Mouse (Mus musculus) stomach, embryonic 14.5 days (tissue): ENCODE results near the gene Sec62. TPM values are rescaled to one million over a fixed set of nuclear protein-coding genes. Genes with fewer than 3 reads are reported as not detected.

ENCODE experiments used
- ATAC-seq: fragments of 200-750 bp; cut with Nextera tagmentation; 2 replicates; pipeline ENCODE4 v1.8.0; 2017; ENCODE audit warnings: low read depth, moderate TSS enrichment; ENCODE audit not compliant: insufficient number of reproducible peaks, insufficient read depth, low FRiP score
- H3K27ac ChIP-seq: fragments of 300-500 bp; sonication (generic); 2 replicates; pipeline ENCODE4 v1.5.1; 2014; ENCODE audit warnings: mild to moderate bottlenecking, low read length, moderate library complexity, mixed read lengths
- H3K27me3 ChIP-seq: fragments of 300-500 bp; sonication (generic); 2 replicates; pipeline ENCODE4 v1.6.1; 2014; ENCODE audit warnings: low read length, control low read depth, mixed read lengths; ENCODE audit not compliant: control insufficient read depth, insufficient read depth
- H3K36me3 ChIP-seq: fragments of 300-500 bp; sonication (generic); 2 replicates; pipeline ENCODE4 v1.6.1; 2014; ENCODE audit warnings: mild to moderate bottlenecking, control low read depth, low read length, moderate library complexity, mixed read lengths; ENCODE audit not compliant: control insufficient read depth, insufficient read depth
- H3K4me1 ChIP-seq: fragments of 300-500 bp; sonication (generic); 2 replicates; pipeline ENCODE4 v1.6.1; 2014; ENCODE audit warnings: low read length, control low read depth, mixed read lengths; ENCODE audit not compliant: control insufficient read depth, insufficient read depth
- H3K4me2 ChIP-seq: fragments of 300-500 bp; sonication (generic); replicated peaks from 2 replicates; pipeline ENCODE4 v1.6.1; 2014; ENCODE audit warnings: low read depth, low read length, control low read depth
- H3K4me3 ChIP-seq: fragments of 300-500 bp; sonication (generic); 2 replicates; pipeline ENCODE4 v1.5.1; 2014; ENCODE audit warnings: low read depth, low read length, control low read depth
- H3K9ac ChIP-seq: fragments of 300-500 bp; sonication (generic); replicated peaks from 2 replicates; pipeline ENCODE4 v1.6.1; 2014; ENCODE audit warnings: low read depth, mild to moderate bottlenecking, control low read depth, low read length, moderate library complexity, mixed read lengths
- H3K9me3 ChIP-seq: fragments of 300-500 bp; sonication (generic); 2 replicates; pipeline ENCODE4 v1.6.1; 2016; ENCODE audit warnings: low read depth, low read length, control low read depth; ENCODE audit not compliant: control insufficient read depth
- WGBS: fragments of 180-500 bp; shearing (Covaris S2); extraction: QIAGEN DNeasy Blood & Tissue Kit; methylation state at CpG from one replicate; pipeline ENCODE4 v1.1.7; 2014; 5-methylcytosine and 5-hydroxymethylcytosine counted together
- polyA plus RNA-seq: library from polyadenylated mRNA; unstranded; fragments of >200 nt; fragmentation: Nextera tagmentation; extraction: Ambion mirVana; gene quantifications from 2 replicates; pipeline ENCODE4 v1.2.1, GENCODE M21; 2014

Sec62 gene
- polyA plus RNA-seq, 1 experiment from 2014 or later, result 101 TPM

DNA sequence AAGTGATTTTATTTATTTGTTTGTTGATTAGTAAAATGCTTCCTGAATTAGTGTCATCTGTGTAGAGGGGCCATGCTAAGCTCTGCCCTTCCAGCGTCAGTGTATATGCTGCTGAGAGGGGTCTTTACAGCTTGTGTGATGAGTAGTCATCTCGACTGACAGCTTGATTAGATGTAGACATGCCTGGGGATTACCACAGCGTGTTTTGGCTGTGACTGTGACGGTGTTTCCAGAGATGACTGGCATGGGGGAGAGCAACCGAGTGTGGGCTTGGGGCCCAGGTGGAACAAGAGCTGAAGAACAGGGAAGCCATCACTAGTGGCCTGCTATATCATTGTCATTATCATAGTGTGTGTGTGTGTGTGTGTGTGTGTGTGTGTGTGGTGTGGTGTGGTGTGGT is 76.0 kb downstream of the Sec62 start:
- Histone ChIP-seq H3K4me3 (no peak overlapping the region), H3K9me3 (no peaks in the 10 kb centered on the region), H3K9ac (no peak overlapping the region), H3K4me1 (no peaks in the 10 kb centered on the region), H3K27me3 (no peaks in the 10 kb centered on the region), H3K36me3 (no peaks in the 10 kb centered on the region), H3K4me2 (no peak overlapping the region), H3K27ac (no peak overlapping the region)
- ATAC-seq, result no peak
- WGBS, result 58% methylated on average over 5 of the region's 5 CpGs

DNA sequence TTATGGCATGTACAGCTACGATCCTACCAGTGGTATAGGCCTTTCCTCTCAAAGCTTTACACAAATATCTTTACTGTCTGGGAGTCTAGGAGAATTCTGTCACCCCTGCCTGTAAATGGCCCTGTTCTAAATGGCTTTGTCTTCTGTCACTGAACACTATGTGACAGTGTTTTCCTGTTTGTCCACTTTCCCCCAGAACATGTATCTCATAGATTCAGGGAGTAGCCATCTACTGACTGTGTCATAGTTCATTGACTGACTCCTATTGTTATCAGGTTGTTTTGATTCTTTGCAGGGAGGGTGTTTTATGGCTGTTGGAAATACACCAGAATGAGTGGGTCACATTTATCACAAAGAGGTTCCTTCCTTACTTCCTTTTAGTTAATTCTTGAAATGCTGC is 77.3 kb downstream of the Sec62 start:
- H3K9ac ChIP-seq, result no peak overlapping the region
- no peak overlapping the region for H3K4me3 ChIP-seq
- H3K27me3 ChIP-seq, result no peaks in the 10 kb centered on the region
- no peaks in the 10 kb centered on the region for H3K4me1 ChIP-seq
- H3K4me2 ChIP-seq, result no peak overlapping the region
- 68% methylated on average over 1 of the region's 1 CpGs for WGBS
- H3K9me3 ChIP-seq, result no peaks in the 10 kb centered on the region
- no peak for ATAC-seq
- H3K27ac ChIP-seq, result no peak overlapping the region
- no peaks in the 10 kb centered on the region for H3K36me3 ChIP-seq

Other genes with a start within 250 kb of the Sec62 start
- 85.8 and 101 TPM in 2 replicates for gene Mecom, start 244.9 kb upstream of the Sec62 start, polyA plus RNA-seq
- gene Actrt3, start 192.9 kb upstream of the Sec62 start, polyA plus RNA-seq, result not detected in 2 replicates
- gene Mynn, start 190.8 kb upstream of the Sec62 start, polyA plus RNA-seq, result 28.5 and 30.2 TPM in 2 replicates
- not detected in 2 replicates for gene Lrriq4, start 148.4 kb upstream of the Sec62 start, polyA plus RNA-seq
- 1.1 and 1.4 TPM in 2 replicates for gene Lrrc34, start 145.0 kb upstream of the Sec62 start, polyA plus RNA-seq
- 0.39 and 1.4 TPM in 2 replicates for gene Lrrc31, start 93.0 kb upstream of the Sec62 start, polyA plus RNA-seq
- not detected in 2 replicates for gene Samd7, start 46.6 kb upstream of the Sec62 start, polyA plus RNA-seq
- gene Gpr160, start 63.1 kb downstream of the Sec62 start, polyA plus RNA-seq, result 4.0 and 4.5 TPM in 2 replicates
- gene Phc3, start 176.5 kb downstream of the Sec62 start, polyA plus RNA-seq, result 12.9 and 13.7 TPM in 2 replicates
- 51.0 and 51.7 TPM in 2 replicates for gene Prkci, start 202.9 kb downstream of the Sec62 start, polyA plus RNA-seq